Mouse (Mus musculus) G1E (cell line): ENCODE measurements around the gene Csf2ra.
"Not testable (repeated sequence)": the region's sequence is repeated elsewhere in the genome, so short reads cannot be mapped to it uniquely, and the experiment has no call there.

Source experiments
- CTCF ChIP-seq: IDR thresholded peaks from 2 replicates; pipeline ENCODE4 v1.5.1; 2012; ENCODE audit warnings: low read depth, low read length, inconsistent platforms, mixed read lengths
- GATA1 ChIP-seq: IDR thresholded peaks from 2 replicates; pipeline ENCODE4 v1.6.1; 2012; ENCODE audit warnings: borderline replicate concordance, low read length, inconsistent platforms, mixed read lengths

DNA sequence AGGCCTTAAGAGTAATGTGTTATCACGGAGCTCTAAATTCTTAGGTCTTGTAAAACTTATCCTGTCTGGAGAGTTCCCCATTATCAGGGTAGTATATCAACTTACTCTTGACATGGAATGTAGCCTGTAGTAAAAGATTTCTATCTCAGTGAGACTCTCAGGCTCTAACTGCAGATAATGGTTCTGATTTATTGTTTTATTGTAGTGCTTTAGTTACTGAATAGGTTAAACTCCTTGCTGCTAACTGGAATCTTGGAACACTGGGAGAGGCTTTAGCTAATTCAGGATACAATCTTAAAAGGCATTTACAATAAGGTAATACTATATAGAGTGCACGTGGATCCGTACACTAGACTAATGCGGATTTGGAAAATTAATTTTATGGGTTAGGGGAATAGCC lies 19.1 kb upstream of the Csf2ra start:
- not testable (repeated sequence) for TF ChIP-seq CTCF, GATA1
